Mouse (Mus musculus) kidney, postnatal 10 days (tissue): ENCODE measurements around the gene Gadl1.

Experiments
- DNase-seq: peaks from one replicate; pipeline ENCODE4 v3.0.0; 2021; ENCODE audit warnings: mixed read lengths

The Gadl1 gene

GRCm38 (mm10) chr9:115937915-115938314 is 28.7 kb downstream of the Gadl1 start:
- no peak for DNase-seq

- DNase-seq: no peak
Measured at GRCm38 (mm10) chr9:115939420-115939819, 30.2 kb downstream of the Gadl1 start.

- DNase-seq: no peak
Measured at GRCm38 (mm10) chr9:115941171-115941570, 31.9 kb downstream of the Gadl1 start.

- no peak for DNase-seq
Measured at GRCm38 (mm10) chr9:115942486-115942885, 33.2 kb downstream of the Gadl1 start.

- DNase-seq: no peak
Measured at GRCm38 (mm10) chr9:115942989-115943388, 33.7 kb downstream of the Gadl1 start.

GRCm38 (mm10) chr9:115943577-115944320 is 34.5 kb downstream of the Gadl1 start:
- no peak for DNase-seq

GRCm38 (mm10) chr9:115965056-115965455 is 55.8 kb downstream of the Gadl1 start:
- no peak for DNase-seq

GRCm38 (mm10) chr9:115966116-115966515 is 56.9 kb downstream of the Gadl1 start:
- DNase-seq: no peak

GRCm38 (mm10) chr9:115966746-115967145 is 57.5 kb downstream of the Gadl1 start:
- DNase-seq: no peak

- DNase-seq: no peak
Measured at GRCm38 (mm10) chr9:115967638-115968037, 58.4 kb downstream of the Gadl1 start.

- no peak for DNase-seq
Measured at GRCm38 (mm10) chr9:115976901-115977300, 67.6 kb downstream of the Gadl1 start.

GRCm38 (mm10) chr9:115977598-115978240 is 68.5 kb downstream of the Gadl1 start:
- DNase-seq: peak; percentile 13

- DNase-seq: no peak
Measured at GRCm38 (mm10) chr9:115978478-115978877, 69.2 kb downstream of the Gadl1 start.

- DNase-seq: no peak
Measured at GRCm38 (mm10) chr9:115990661-115991060, 81.4 kb downstream of the Gadl1 start.

- no peak for DNase-seq
Measured at GRCm38 (mm10) chr9:115994772-115995171, 85.5 kb downstream of the Gadl1 start.

- DNase-seq: no peak
Measured at GRCm38 (mm10) chr9:115995856-115996560, 86.8 kb downstream of the Gadl1 start.

GRCm38 (mm10) chr9:115998383-115998782 is 89.1 kb downstream of the Gadl1 start:
- DNase-seq: no peak

- DNase-seq: peak; percentile 20
Measured at GRCm38 (mm10) chr9:115999361-115999990, 90.2 kb downstream of the Gadl1 start.

GRCm38 (mm10) chr9:116013911-116014310 is 104.7 kb downstream of the Gadl1 start:
- DNase-seq: no peak

- DNase-seq: no peak
Measured at GRCm38 (mm10) chr9:116016221-116016620, 107.0 kb downstream of the Gadl1 start.

- no peak for DNase-seq
Measured at GRCm38 (mm10) chr9:116017091-116017490, 107.8 kb downstream of the Gadl1 start.

- no peak for DNase-seq
Measured at GRCm38 (mm10) chr9:116018586-116018985, 109.3 kb downstream of the Gadl1 start.

- DNase-seq: no peak
Measured at GRCm38 (mm10) chr9:116025371-116025770, 116.1 kb downstream of the Gadl1 start.
